Mouse (Mus musculus): ENCODE results near the gene Fam171a2. TPM values are rescaled to one million over a fixed set of nuclear protein-coding genes. Genes with fewer than 3 reads are reported as not detected.

Fam171a2 gene
- total RNA-seq, 2 experiments from 2014 or later = 1.6 to 2.7 TPM

- DNase-seq = no peak
Observed at GRCm38 (mm10) chr11:102453131-102453530, 5.6 kb upstream of the Fam171a2 start.

GRCm38 (mm10) chr11:102449043-102450008, 1.8 kb upstream of the Fam171a2 start:
- DNase-seq = no peak

- DNase-seq = no peak
Observed at GRCm38 (mm10) chr11:102448327-102448726, 845 bp upstream of the Fam171a2 start.

- no peak for DNase-seq
Observed at GRCm38 (mm10) chr11:102446581-102447461, 661 bp downstream of the Fam171a2 start.

- DNase-seq = no peak
Observed at GRCm38 (mm10) chr11:102445891-102446361, 1.6 kb downstream of the Fam171a2 start.

- no peak for DNase-seq
Observed at GRCm38 (mm10) chr11:102445264-102445890, 2.1 kb downstream of the Fam171a2 start.

GRCm38 (mm10) chr11:102444781-102445180, 2.7 kb downstream of the Fam171a2 start:
- DNase-seq = no peak

GRCm38 (mm10) chr11:102444321-102444720, 3.2 kb downstream of the Fam171a2 start:
- DNase-seq = no peak

GRCm38 (mm10) chr11:102443740-102444139, 3.7 kb downstream of the Fam171a2 start:
- no peak for DNase-seq

GRCm38 (mm10) chr11:102442089-102442488, 5.4 kb downstream of the Fam171a2 start:
- no peak for DNase-seq

GRCm38 (mm10) chr11:102441434-102441833, 6.0 kb downstream of the Fam171a2 start:
- DNase-seq = no peak

GRCm38 (mm10) chr11:102440255-102440654, 7.2 kb downstream of the Fam171a2 start:
- DNase-seq = no peak

GRCm38 (mm10) chr11:102439093-102440082, 8.1 kb downstream of the Fam171a2 start:
- no peak for DNase-seq

- peak; percentile 67 for DNase-seq
Observed at GRCm38 (mm10) chr11:102438212-102439092, 9.0 kb downstream of the Fam171a2 start.

GRCm38 (mm10) chr11:102437120-102438061, 10.1 kb downstream of the Fam171a2 start:
- DNase-seq = peak; percentile 53

- DNase-seq = no peak
Observed at GRCm38 (mm10) chr11:102436471-102436790, 11.1 kb downstream of the Fam171a2 start.

- DNase-seq = peak; percentile 22
Observed at GRCm38 (mm10) chr11:102435754-102436470, 11.6 kb downstream of the Fam171a2 start.

Data from gastrocnemius, postnatal 25 days (tissue).